Mouse (Mus musculus): Measurements from ENCODE around the gene Commd9.

GRCm38 (mm10) chr2:101882998-101883397 lies 3.0 kb upstream of the Commd9 start, which contains the start of gene Prr5l:
- TF ChIP-seq POLR2A (IDR thresholded peaks at IDR 0.05; ENCODE audit: borderline replicate concordance, insufficient read depth, low read length), result no peak
- no peak for TF ChIP-seq CTCF (IDR thresholded peaks at IDR 0.05; ENCODE audit: borderline replicate concordance, insufficient read depth, low read depth, low read length)
